Mouse (Mus musculus) stomach, postnatal 0 days (tissue): Measurements from ENCODE around the gene Pm20d1. TPM values are rescaled to one million over a fixed set of nuclear protein-coding genes. Genes with fewer than 3 reads are reported as not detected.

ENCODE experiments used
- ATAC-seq: fragments of 200-750 bp; cut with Nextera tagmentation; 2 replicates; pipeline ENCODE4 v1.8.0; 2017; ENCODE audit not compliant: low FRiP score, low TSS enrichment
- DNase-seq: peaks from one replicate; pipeline ENCODE4 v3.0.0-alpha.2; 2016; ENCODE audit warnings: low spot score
- H3K27ac ChIP-seq: fragments of 300-500 bp; sonication (generic); replicated peaks from 2 replicates; pipeline ENCODE4 v1.5.1; 2014; ENCODE audit warnings: mild to moderate bottlenecking, control low read depth
- H3K27me3 ChIP-seq: fragments of 300-500 bp; sonication (generic); 2 replicates; pipeline ENCODE4 v1.6.1; 2014; ENCODE audit warnings: low read length; ENCODE audit not compliant: control insufficient read depth, insufficient read depth
- H3K36me3 ChIP-seq: fragments of 300-500 bp; sonication (generic); 2 replicates; pipeline ENCODE4 v1.6.1; 2014; ENCODE audit warnings: low read length, mixed read lengths; ENCODE audit not compliant: control insufficient read depth, insufficient read depth
- H3K4me1 ChIP-seq: fragments of 300-500 bp; sonication (generic); replicated peaks from 2 replicates; pipeline ENCODE4 v1.6.1; 2014; ENCODE audit warnings: antibody characterized with exemption; ENCODE audit not compliant: control insufficient read depth, insufficient read depth
- H3K4me2 ChIP-seq: fragments of 300-500 bp; sonication (generic); replicated peaks from 2 replicates; pipeline ENCODE4 v1.6.1; 2014; ENCODE audit warnings: low read depth, mild to moderate bottlenecking, control low read depth, moderate library complexity
- H3K4me3 ChIP-seq: fragments of 300-500 bp; sonication (generic); 2 replicates; pipeline ENCODE4 v1.5.1; 2014; ENCODE audit warnings: low read depth, low read length, control low read depth
- H3K9ac ChIP-seq: fragments of 300-500 bp; sonication (generic); 2 replicates; pipeline ENCODE4 v1.6.1; 2014; ENCODE audit warnings: mild to moderate bottlenecking, low read length, control low read depth, mixed read lengths
- H3K9me3 ChIP-seq: fragments of 300-500 bp; sonication (generic); 2 replicates; pipeline ENCODE4 v1.6.1; 2016; ENCODE audit warnings: low read length; ENCODE audit not compliant: control insufficient read depth
- CTCF ChIP-seq: IDR thresholded peaks from 2 replicates; pipeline ENCODE4 v1.5.1; 2016; ENCODE audit warnings: antibody characterized with exemption, low read depth, mild to moderate bottlenecking, moderate library complexity
- EP300 ChIP-seq: optimal IDR thresholded peaks from 2 replicates; pipeline ENCODE3; 2016; ENCODE audit warnings: antibody characterized with exemption
- WGBS: fragments of 180-500 bp; shearing (Covaris S2); extraction: QIAGEN DNeasy Blood & Tissue Kit; methylation state at CpG from one replicate; pipeline ENCODE4 v1.1.7; 2014; 5-methylcytosine and 5-hydroxymethylcytosine counted together
- polyA plus RNA-seq: library from polyadenylated mRNA; unstranded; fragments of >200 nt; fragmentation: Nextera tagmentation; extraction: Ambion mirVana; gene quantifications from 2 replicates; pipeline ENCODE4 v1.2.1, GENCODE M21; 2015

Gene Pm20d1
- polyA plus RNA-seq, 1 experiment from 2014 or later, result 1.1 TPM

DNA sequence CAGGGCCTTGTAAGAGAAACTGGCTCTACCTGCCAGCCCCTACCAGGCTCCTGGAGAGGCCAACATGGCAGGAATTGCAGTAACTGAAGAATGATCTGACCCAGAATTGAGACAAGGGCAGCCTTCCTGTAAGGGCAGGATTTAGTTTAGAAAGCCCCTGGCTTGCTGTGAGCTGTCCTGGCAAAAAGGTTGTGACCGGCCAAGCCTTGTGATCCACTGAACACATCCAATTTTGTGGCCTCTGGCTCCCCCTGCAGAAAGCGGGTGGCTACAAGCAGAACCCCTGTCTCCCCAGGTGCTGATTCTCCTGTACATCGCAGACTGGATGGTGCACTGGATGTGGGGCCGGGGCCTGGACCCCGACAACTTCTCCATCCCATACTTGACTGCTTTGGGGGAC lies 49.1 kb downstream of the Pm20d1 start:
- no peaks in the 10 kb centered on the region for H3K27me3 ChIP-seq
- no peak overlapping the region for H3K4me2 ChIP-seq
- no peak overlapping the region for H3K27ac ChIP-seq
- peaks cover 20% of the 10 kb centered on the region for H3K36me3 ChIP-seq
- no peaks in the 10 kb centered on the region for H3K9me3 ChIP-seq
- no peak overlapping the region for H3K9ac ChIP-seq
- H3K4me3 ChIP-seq, result no peak overlapping the region
- no peak for ATAC-seq
- no peaks in the 10 kb centered on the region for H3K4me1 ChIP-seq
- WGBS, result 78% methylated on average over 5 of the region's 5 CpGs
- peak; percentile 70 for DNase-seq
- TF ChIP-seq EP300 (no peak), CTCF (peak; percentile 72)

GRCm38 (mm10) chr1:131861811-131862210 lies 64.6 kb downstream of the Pm20d1 start:
- Histone ChIP-seq H3K4me1 (no peaks in the 10 kb centered on the region), H3K27me3 (no peaks in the 10 kb centered on the region), H3K4me3 (no peak overlapping the region), H3K27ac (no peak overlapping the region), H3K4me2 (no peak overlapping the region), H3K9ac (no peak overlapping the region), H3K36me3 (no peaks in the 10 kb centered on the region), H3K9me3 (no peaks in the 10 kb centered on the region)
- 80% methylated on average over 4 of the region's 4 CpGs for whole genome bisulfite sequencing
- no peak for TF ChIP-seq CTCF
- no peak for TF ChIP-seq EP300
- DNase-seq (no peak), ATAC-seq (no peak)

DNA sequence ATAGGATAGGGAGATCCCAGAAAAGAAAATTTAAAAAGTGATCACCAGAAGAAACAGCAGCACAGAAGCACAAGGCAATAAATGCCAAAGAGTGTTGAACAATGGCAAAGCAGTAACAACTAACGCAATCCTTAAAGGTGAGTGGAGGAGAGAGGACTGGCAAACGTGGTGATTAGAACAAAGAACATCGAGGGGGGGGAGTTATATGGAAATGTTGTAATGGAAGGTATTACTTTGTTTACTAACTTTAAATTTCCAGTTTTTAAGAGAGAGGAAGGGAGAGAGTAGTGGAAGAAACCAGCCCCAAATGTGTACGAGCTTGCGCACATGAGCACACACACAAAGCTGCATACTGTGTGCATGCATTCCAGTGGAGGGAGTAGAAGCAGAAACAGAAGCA lies 68.4 kb downstream of the Pm20d1 start:
- ATAC-seq (no peak), DNase-seq (no peak)
- Histone ChIP-seq H3K36me3 (no peaks in the 10 kb centered on the region), H3K4me1 (0 out of 2 replicates have a peak, but pooled peaks cover 3% of the 10 kb centered on the region), H3K9ac (no peak overlapping the region), H3K4me3 (no peak overlapping the region), H3K9me3 (no peaks in the 10 kb centered on the region), H3K27me3 (no peaks in the 10 kb centered on the region), H3K4me2 (no peak overlapping the region), H3K27ac (no peak overlapping the region)
- TF ChIP-seq CTCF (no peak), EP300 (no peak)
- WGBS, result 82% methylated on average over 5 of the region's 5 CpGs

DNA sequence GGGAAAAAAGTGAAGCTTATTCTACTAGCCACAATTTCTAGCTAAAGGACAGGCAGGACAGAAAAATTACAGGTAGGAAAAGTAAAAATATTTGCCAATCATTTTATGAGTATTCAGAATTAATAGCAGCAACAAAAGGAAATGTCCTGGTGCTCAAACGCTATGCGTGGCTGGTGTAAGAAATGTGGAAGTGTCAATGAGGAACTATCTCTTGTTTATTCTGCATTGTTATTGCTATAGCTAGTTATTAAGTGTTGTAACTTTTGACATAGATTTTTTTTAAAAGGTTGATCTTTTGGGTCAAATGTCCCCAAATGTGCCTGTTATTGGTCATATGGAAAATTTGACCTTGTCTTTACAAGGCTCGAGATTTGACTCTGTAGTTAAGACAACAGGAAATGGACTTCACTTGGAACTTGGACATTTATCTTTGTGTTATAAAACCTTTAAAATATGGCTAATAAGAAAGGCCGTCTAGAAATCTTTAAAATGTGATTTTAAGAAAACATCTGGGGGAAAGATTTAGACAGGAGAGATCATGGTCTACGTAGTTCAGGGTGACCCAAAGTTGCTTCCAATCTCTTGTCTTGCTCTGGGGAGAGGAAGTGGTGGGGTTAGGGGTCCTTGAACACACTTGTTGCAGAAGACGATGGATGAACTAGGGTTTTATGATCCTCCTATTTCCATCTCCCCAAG lies 69.3 kb downstream of the Pm20d1 start:
- WGBS, result 71% methylated on average over 6 of the region's 6 CpGs
- Histone ChIP-seq H3K27ac (no peak overlapping the region), H3K4me3 (no peak overlapping the region), H3K9me3 (no peaks in the 10 kb centered on the region), H3K4me2 (no peak overlapping the region), H3K4me1 (0 out of 2 replicates have a peak, but pooled peaks cover 3% of the 10 kb centered on the region), H3K9ac (no peak overlapping the region), H3K27me3 (no peaks in the 10 kb centered on the region), H3K36me3 (no peaks in the 10 kb centered on the region)
- TF ChIP-seq CTCF, result no peak
- TF ChIP-seq EP300, result no peak
- DNase-seq (no peak), ATAC-seq (no peak)

- peak within 1 kb of the TSS; percentile 73 for H3K9ac ChIP-seq
- ATAC-seq, result peak; percentile 98
- WGBS, result 1% methylated on average over 46 of the region's 46 CpGs
- no peaks in the 10 kb centered on the region for H3K9me3 ChIP-seq
- H3K36me3 ChIP-seq, result no peaks in the 10 kb centered on the region
- peak within 1 kb of the TSS; percentile 94 for H3K4me2 ChIP-seq
- H3K4me1 ChIP-seq, result 0 out of 2 replicates have a peak, but pooled peaks cover 3% of the 10 kb centered on the region
- DNase-seq, result peak; percentile 93
- TF ChIP-seq EP300 (no peak), CTCF (peak; percentile 92)
- H3K27ac ChIP-seq, result peak within 1 kb of the TSS; percentile 46
- H3K27me3 ChIP-seq, result no peaks in the 10 kb centered on the region
- H3K4me3 ChIP-seq, result peak within 1 kb of the TSS; percentile 74
Measured at GRCm38 (mm10) chr1:131867093-131867945, 70.1 kb downstream of the Pm20d1 start, which contains the start of gene Rab29. Gene Rab29 (plus strand): TSS chr1:131867224.

- H3K4me1 ChIP-seq, result 0 out of 2 replicates have a peak, but pooled peaks cover 3% of the 10 kb centered on the region
- ATAC-seq (peak; percentile 14), DNase-seq (peak; percentile 26)
- no peaks in the 10 kb centered on the region for H3K27me3 ChIP-seq
- no peak for TF ChIP-seq EP300
- no peak for TF ChIP-seq CTCF
- no peak overlapping the region for H3K27ac ChIP-seq
- H3K9ac ChIP-seq, result peak overlapping the region; percentile 73
- H3K9me3 ChIP-seq, result no peaks in the 10 kb centered on the region
- WGBS, result 16% methylated on average over 10 of the region's 10 CpGs
- peak overlapping the region; percentile 94 for H3K4me2 ChIP-seq
- H3K4me3 ChIP-seq, result peak overlapping the region; percentile 74
- no peaks in the 10 kb centered on the region for H3K36me3 ChIP-seq
Measured at GRCm38 (mm10) chr1:131867946-131868290, 70.7 kb downstream of the Pm20d1 start.
